Mouse (Mus musculus): ENCODE data around the gene Tor1aip1. TPM values are rescaled to one million over a fixed set of nuclear protein-coding genes. Genes with fewer than 3 reads are reported as not detected.

Tor1aip1 gene
- polyA plus RNA-seq, 1 experiment from 2014 or later = 35.7 TPM

GRCm38 (mm10) chr1:155990391-155990790 is 45.9 kb downstream of the Tor1aip1 start:
- Histone ChIP-seq H3K4me3 (no peak overlapping the region), H3K4me1 (replicated peaks) (peaks cover 14% of the 10 kb centered on the region), H3K9me3 (replicated peaks) (no peaks in the 10 kb centered on the region), H3K27ac (peak overlapping the region; percentile 45), H3K4me2 (peak overlapping the region; percentile 35; the same call in 1 of the 2 replicates), H3K36me3 (no peaks in the 10 kb centered on the region), H3K27me3 (no peaks in the 10 kb centered on the region), H3K9ac (no peak overlapping the region)
- ATAC-seq (replicated peaks; ENCODE audit: insufficient number of reproducible peaks, insufficient read depth, low FRiP score, low read depth) = no peak
- WGBS = 30% methylated on average over 11 of the region's 11 CpGs

- Histone ChIP-seq H3K9me3 (replicated peaks) (no peaks in the 10 kb centered on the region), H3K27me3 (no peaks in the 10 kb centered on the region), H3K36me3 (no peaks in the 10 kb centered on the region), H3K4me3 (no peak overlapping the region), H3K4me1 (replicated peaks) (peaks cover 14% of the 10 kb centered on the region), H3K4me2 (no peak overlapping the region), H3K27ac (no peak overlapping the region), H3K9ac (no peak overlapping the region)
- 16% methylated on average over 2 of the region's 2 CpGs for WGBS
- no peak for ATAC-seq (replicated peaks; ENCODE audit: insufficient number of reproducible peaks, insufficient read depth, low FRiP score, low read depth)
These were observed 46.9 kb downstream of the Tor1aip1 start for GRCm38 (mm10) chr1:155989387-155989786.

GRCm38 (mm10) chr1:155987625-155988024 is 48.7 kb downstream of the Tor1aip1 start:
- H3K9ac ChIP-seq = no peak overlapping the region
- no peaks in the 10 kb centered on the region for H3K9me3 ChIP-seq (replicated peaks)
- no peaks in the 10 kb centered on the region for H3K36me3 ChIP-seq
- no peaks in the 10 kb centered on the region for H3K27me3 ChIP-seq
- 82% methylated on average over 2 of the region's 2 CpGs for WGBS
- no peak overlapping the region for H3K27ac ChIP-seq
- ATAC-seq (replicated peaks; ENCODE audit: insufficient number of reproducible peaks, insufficient read depth, low FRiP score, low read depth) = no peak
- no peak overlapping the region for H3K4me2 ChIP-seq
- H3K4me3 ChIP-seq = no peak overlapping the region
- H3K4me1 ChIP-seq (replicated peaks) = peaks cover 14% of the 10 kb centered on the region

GRCm38 (mm10) chr1:155974931-155975330 is 61.3 kb downstream of the Tor1aip1 start:
- Histone ChIP-seq H3K36me3 (no peaks in the 10 kb centered on the region), H3K9ac (no peak overlapping the region), H3K27ac (no peak overlapping the region), H3K4me1 (replicated peaks) (peaks cover 10% of the 10 kb centered on the region), H3K27me3 (no peaks in the 10 kb centered on the region), H3K4me2 (no peak overlapping the region), H3K4me3 (no peak overlapping the region), H3K9me3 (replicated peaks) (no peaks in the 10 kb centered on the region)
- ATAC-seq (replicated peaks; ENCODE audit: insufficient number of reproducible peaks, insufficient read depth, low FRiP score, low read depth) = no peak
- 25% methylated on average over 2 of the region's 2 CpGs for WGBS

GRCm38 (mm10) chr1:155973719-155974379 is 62.4 kb downstream of the Tor1aip1 start:
- WGBS = 6% methylated on average over 19 of the region's 19 CpGs
- no peak for ATAC-seq (replicated peaks; ENCODE audit: insufficient number of reproducible peaks, insufficient read depth, low FRiP score, low read depth)
- Histone ChIP-seq H3K9ac (peak overlapping the region; percentile 68), H3K27me3 (no peaks in the 10 kb centered on the region), H3K27ac (peak overlapping the region; percentile 97), H3K4me1 (replicated peaks) (peaks cover 10% of the 10 kb centered on the region), H3K36me3 (no peaks in the 10 kb centered on the region), H3K9me3 (replicated peaks) (no peaks in the 10 kb centered on the region), H3K4me2 (peak overlapping the region; percentile 67), H3K4me3 (peak overlapping the region; percentile 100)

- peak within 1 kb of the TSS; percentile 97 for H3K27ac ChIP-seq
- no peaks in the 10 kb centered on the region for H3K36me3 ChIP-seq
- peak within 1 kb of the TSS; percentile 100 for H3K4me3 ChIP-seq
- no peaks in the 10 kb centered on the region for H3K27me3 ChIP-seq
- peaks cover 10% of the 10 kb centered on the region for H3K4me1 ChIP-seq (replicated peaks)
- peak; percentile 99 for ATAC-seq (replicated peaks; ENCODE audit: insufficient number of reproducible peaks, insufficient read depth, low FRiP score, low read depth)
- under 1% methylated on average over 39 of the region's 57 CpGs for WGBS
- no peaks in the 10 kb centered on the region for H3K9me3 ChIP-seq (replicated peaks)
- peak within 1 kb of the TSS; percentile 70 for H3K4me2 ChIP-seq
- peak within 1 kb of the TSS; percentile 100 for H3K9ac ChIP-seq
These were observed 63.1 kb downstream of the Tor1aip1 start, which contains the start of gene Cep350 for GRCm38 (mm10) chr1:155973068-155973718. Gene Cep350, minus strand, starts transcription at chr1:155973255.

GRCm38 (mm10) chr1:155972146-155973067 is 63.9 kb downstream of the Tor1aip1 start:
- no peak; the same call in none of the 2 replicates for ATAC-seq (replicated peaks; ENCODE audit: insufficient number of reproducible peaks, insufficient read depth, low FRiP score, low read depth)
- peak overlapping the region; percentile 100 for H3K4me3 ChIP-seq
- peak overlapping the region; percentile 70 for H3K4me2 ChIP-seq
- H3K36me3 ChIP-seq = no peaks in the 10 kb centered on the region
- H3K9ac ChIP-seq = peak overlapping the region; percentile 100
- WGBS = 1% methylated on average over 47 of the region's 51 CpGs
- no peaks in the 10 kb centered on the region for H3K27me3 ChIP-seq
- no peaks in the 10 kb centered on the region for H3K9me3 ChIP-seq (replicated peaks)
- peak overlapping the region; percentile 97 for H3K27ac ChIP-seq
- peaks cover 10% of the 10 kb centered on the region for H3K4me1 ChIP-seq (replicated peaks)

Other genes with a start within 250 kb of the Tor1aip1 start
- 23.4 and 33.2 TPM in 2 replicates for gene Qsox1, start 223.6 kb downstream of the Tor1aip1 start, polyA plus RNA-seq (2015; fragmentation: Nextera tagmentation; extraction: Ambion mirVana)
- gene Cep350, start 63.2 kb downstream of the Tor1aip1 start, polyA plus RNA-seq (2015; fragmentation: Nextera tagmentation; extraction: Ambion mirVana) = 6.8 and 7.8 TPM in 2 replicates
- gene Tor1aip2, start 1.1 kb downstream of the Tor1aip1 start, polyA plus RNA-seq (2015; fragmentation: Nextera tagmentation; extraction: Ambion mirVana) = 69.2 and 77.6 TPM in 2 replicates
- 1.8 and 2.9 TPM in 2 replicates for gene Fam163a, start 168.5 kb upstream of the Tor1aip1 start, polyA plus RNA-seq (2015; fragmentation: Nextera tagmentation; extraction: Ambion mirVana)